Mouse (Mus musculus) adrenal gland, adult 8-10 months (tissue): ENCODE results near the gene Rapgef6. TPM values are rescaled to one million over a fixed set of nuclear protein-coding genes. Genes with fewer than 3 reads are reported as not detected.
"Not testable (repeated sequence)": the region's sequence is repeated elsewhere in the genome, so short reads cannot be mapped to it uniquely, and the experiment has no call there.

Source experiments
- DNase-seq: peaks from one replicate; pipeline ENCODE4 v3.0.0; 2022
- total RNA-seq, 4 experiments: library from RNA; stranded (reverse); gene quantifications; 2 replicates each; pipeline ENCODE4 v1.2.4; 2022

The Rapgef6 gene
- total RNA-seq, 4 experiments from 2014 or later, result 26.5 to 40.6 (median 34.5) TPM

DNA sequence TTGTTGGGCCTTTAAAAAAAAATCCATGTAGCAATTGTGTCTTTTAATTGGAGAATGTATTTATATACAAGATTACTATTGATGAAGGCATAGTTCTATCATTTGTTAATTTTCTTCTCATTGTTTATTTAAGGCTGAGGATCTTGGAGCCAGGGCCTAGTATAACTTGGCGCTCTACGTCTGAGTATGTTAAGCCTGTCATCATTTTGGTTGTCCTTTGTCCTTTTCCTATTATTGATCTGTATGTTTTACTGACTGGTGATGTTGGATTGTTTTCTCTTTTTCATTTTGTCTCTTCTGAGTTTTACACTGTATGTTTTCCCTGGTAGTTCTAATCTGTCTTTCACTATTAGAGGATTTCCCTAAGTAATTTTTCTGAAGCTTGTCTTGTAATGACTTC is 52.1 kb downstream of the Rapgef6 start:
- DNase-seq, result no peak

GRCm38 (mm10) chr11:54592585-54592984 is 69.9 kb downstream of the Rapgef6 start:
- DNase-seq, result no peak

GRCm38 (mm10) chr11:54594049-54594448 is 71.4 kb downstream of the Rapgef6 start:
- no peak for DNase-seq

DNA sequence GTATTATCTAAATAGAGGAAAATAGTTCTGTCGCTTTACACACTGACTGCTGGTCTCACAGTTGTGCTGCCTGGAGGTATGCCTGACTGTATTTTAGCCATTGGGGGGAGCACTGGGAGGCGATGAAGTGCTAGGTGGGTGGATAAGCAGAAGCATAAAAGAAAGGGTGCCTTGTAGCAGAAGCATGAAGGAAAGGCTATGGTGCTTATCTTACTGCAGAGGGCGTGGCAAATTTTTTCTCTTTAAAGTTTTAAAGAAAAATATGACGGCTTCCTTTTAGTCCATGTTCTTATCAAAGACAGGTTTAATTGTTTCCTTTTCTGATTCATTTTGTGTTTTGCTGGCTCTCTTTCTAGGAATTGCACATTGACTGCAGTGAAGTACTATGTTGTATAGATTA is 72.4 kb downstream of the Rapgef6 start:
- no peak for DNase-seq

DNA sequence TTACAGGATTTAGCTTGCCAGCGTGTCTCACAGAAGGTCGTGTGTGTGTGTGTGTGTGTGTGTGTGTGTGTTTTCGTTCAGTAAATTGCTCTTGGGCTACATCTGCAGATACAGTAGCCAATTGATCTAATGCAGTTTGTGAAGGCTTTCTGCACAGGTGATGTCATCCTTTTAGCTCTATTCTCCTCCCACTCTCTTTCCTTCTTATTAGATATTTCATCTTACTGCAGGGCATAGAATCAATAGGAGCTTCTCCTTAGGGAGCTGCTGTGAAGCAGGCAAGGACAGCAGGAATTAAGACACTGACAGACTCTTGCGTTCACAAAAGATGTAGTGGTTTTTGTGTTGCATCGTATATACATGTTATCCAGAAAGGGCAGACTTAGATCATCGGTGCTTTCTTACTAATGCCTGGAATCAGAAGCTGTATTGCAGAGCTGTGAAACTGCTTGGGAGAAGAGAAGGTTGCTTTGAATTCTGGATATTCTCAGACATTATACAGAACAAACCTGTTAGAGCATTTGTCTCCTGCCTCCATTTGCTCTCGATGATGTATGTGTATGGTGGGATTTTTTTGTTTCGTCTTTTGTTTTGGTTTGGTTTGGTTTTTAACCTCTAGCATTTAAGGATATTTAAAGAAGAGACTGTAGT is 73.4 kb downstream of the Rapgef6 start:
- no peak for DNase-seq

DNA sequence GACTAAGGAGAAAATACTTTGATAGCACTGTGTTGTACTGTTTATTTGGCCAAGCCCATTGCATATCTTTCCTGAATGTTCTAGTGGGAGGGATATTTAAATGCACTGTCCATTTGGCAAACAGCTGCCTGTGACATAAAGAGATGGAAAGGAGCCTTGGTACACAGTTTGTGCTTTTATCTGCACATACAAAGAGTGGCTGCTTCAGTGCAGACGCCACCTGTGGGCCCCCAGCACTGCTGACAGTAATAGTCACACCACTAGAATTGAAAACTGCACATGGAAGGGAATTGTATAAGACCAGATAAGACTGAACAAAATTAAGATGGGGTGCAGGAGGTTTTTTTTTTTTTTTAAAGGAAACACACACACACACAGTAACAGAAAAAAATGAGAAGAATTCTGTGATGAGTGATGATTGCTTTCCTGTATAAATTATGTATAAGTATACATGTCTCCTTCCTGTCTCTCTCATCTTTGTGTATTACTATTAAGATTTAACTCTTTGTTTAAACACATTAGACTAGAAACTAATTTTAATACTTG is 75.3 kb downstream of the Rapgef6 start:
- DNase-seq, result no peak

DNA sequence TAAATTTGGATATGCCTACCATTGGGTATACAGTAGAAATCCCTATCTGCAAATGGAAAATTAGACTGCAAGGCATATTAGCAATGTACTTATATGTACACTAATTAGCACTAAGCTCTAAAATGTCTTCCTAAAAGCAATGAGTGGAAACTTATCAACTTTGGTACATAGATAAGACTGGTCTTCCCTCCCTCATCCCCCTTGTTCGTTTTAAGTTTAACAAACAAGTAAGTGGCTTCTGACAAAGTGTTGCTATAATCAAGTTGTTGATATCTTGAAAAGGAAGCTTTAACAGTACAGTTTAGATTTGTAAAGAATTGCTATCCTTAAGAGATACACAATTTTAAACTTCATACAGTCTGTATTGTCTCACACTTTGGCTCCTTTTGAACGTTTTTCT is 78.5 kb downstream of the Rapgef6 start:
- DNase-seq, result no peak

DNA sequence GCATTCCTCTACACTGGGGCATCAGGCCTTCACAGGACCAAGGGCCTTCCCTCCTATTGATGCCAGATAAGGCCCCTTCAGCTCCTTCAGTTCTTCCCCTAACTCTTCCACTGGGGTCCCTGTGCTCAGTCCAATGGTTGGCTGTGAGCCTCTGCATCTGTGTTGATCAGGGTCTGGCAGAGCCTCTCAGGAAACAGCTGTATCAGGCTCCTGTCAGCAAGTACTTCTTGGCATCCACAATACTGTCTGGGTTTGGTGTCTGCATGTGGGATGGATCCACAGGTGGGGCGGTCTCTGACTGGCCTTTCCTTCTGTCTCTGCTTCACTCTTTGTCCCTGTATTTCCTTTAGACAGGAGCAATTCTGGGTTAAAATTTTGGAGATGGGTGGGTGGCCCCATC is 80.1 kb downstream of the Rapgef6 start:
- DNase-seq, result not testable (repeated sequence)

DNA sequence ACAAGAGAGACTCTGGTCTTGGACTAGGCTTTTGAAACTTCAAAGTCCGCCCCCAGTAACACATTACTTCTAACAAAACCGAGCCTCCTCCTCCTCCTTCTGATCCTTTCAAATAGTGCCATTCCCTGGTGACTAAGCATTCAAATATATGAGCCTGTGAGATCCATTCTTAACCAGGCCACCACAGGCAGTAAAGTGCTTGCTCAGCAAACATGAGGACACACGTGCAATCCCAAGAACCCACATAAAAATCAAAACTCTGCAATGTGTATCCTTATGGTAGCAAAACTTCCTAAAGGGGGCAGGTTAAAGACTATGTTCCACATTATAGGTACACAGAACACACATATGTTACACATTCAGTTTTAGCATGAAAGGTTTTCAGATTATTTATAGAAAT is 81.8 kb downstream of the Rapgef6 start:
- no peak for DNase-seq

- DNase-seq, result no peak
These were observed 91.0 kb downstream of the Rapgef6 start for GRCm38 (mm10) chr11:54613628-54614027.

DNA sequence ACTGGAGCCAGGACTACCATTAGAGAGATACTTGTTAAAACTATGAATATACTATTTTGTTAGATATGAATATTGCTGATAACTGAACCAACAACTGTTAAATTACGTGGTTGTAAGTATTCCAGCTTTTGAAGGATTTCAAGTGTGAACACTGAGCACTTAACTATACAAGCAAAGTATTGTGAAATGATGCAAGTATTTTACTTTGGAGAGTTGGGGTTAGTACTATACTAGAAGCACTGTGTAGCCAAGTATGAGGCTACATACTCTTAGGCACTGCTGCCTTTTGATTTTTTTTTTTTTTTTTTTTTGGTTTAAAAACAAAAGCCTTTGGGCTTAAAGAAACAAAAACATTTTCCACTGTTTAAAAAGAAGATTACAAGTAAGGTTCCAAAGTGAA is 91.9 kb downstream of the Rapgef6 start:
- DNase-seq, result no peak

GRCm38 (mm10) chr11:54618841-54619240 is 96.2 kb downstream of the Rapgef6 start:
- no peak for DNase-seq

GRCm38 (mm10) chr11:54621725-54622124 is 99.1 kb downstream of the Rapgef6 start:
- DNase-seq, result no peak

GRCm38 (mm10) chr11:54626905-54627304 is 104.3 kb downstream of the Rapgef6 start:
- no peak for DNase-seq

DNA sequence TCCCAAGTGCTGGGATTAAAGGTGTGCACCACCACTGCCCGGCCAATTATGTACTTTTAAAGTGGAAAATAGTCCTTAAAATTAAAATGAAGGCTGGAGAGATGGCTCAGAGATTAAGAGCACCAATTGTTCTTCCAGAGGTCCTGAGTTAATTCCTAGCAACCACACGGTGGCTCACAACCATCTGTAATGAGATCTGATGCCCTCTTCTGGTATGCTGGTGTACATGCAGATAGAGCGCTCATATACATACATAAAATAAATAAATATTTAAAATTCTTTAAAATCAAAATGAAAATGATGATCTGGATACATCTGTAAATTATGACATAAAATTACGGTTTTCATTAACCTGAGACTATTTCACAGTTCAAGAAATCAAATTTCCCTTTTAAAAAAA is 123.8 kb downstream of the Rapgef6 start:
- DNase-seq, result no peak

GRCm38 (mm10) chr11:54648573-54648972 is 125.9 kb downstream of the Rapgef6 start:
- no peak for DNase-seq

DNA sequence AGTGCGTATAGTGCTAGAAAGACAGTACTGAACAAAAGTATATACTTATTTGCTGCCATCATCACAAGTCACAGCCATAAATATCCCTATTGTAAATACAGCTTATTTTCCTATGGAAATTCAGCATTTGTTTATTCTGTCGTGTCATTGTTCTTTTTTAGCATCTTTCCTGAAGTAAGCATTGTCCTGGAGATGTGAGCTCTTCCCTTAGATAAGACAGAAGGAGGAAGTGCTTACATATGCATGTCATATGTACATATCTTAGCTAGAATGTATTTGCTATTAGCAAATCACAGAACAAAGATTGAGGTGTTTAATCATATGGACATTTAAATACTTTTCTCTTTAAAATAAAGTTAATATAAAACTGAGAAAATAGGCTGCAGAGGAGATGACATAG is 132.8 kb downstream of the Rapgef6 start:
- no peak for DNase-seq

DNA sequence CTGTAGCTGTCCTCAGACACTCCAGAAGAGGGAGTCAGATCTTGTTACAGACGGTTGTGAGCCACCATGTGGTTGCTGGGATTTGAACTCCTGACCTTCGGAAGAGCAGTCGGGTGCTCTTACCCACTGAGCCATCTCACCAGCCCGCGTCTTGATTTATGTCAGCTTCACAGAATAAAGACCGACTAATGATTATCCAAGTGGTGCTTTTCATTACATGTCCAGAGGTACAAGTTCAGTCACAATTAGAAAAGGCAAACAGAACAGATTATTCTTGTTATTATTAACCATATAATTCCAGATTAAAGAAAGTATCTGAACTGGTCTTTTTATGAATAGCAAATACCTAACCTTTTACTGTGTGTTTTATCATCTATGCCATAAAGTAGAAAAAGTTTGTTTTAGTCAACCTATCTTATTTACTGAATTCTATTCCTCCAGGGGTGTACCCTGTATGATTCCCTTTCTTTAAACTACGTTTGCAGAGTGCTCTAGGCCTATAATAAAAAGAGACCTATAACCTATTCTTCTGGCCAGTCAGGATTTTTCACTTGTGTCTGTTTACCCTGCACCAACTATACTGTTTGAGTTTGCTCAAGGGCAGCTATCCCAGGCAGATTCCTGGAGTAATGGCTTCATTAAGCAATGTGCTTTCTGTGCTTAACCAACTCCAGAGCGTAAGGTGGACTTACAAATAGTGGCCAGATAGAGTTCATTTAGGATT is 151.1 kb downstream of the Rapgef6 start:
- DNase-seq, result no peak

- DNase-seq, result no peak
These were observed 153.3 kb downstream of the Rapgef6 start for GRCm38 (mm10) chr11:54675792-54676489.

- no peak for DNase-seq
These were observed 156.5 kb downstream of the Rapgef6 start for GRCm38 (mm10) chr11:54679141-54679540.

DNA sequence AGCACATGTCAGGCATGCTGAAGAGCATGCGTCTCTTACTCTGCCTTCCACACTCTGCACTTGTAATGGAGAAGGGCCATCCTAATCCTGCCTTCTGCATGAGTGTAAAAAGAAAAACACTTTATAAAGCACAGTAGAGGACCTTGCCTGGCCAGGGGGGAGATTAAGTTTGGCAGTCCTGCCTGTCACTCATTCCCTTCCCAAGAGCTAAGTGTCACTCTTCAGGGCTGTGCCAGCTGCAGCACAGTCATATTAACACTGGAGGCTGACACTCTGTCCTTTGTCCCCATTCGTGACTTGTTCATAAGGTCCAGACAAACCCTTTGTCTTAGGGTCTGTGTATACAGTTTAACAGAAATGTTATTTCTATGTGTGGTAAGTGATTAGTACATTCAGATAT is 162.2 kb downstream of the Rapgef6 start:
- no peak for DNase-seq

GRCm38 (mm10) chr11:54690171-54690570 is 167.5 kb downstream of the Rapgef6 start:
- no peak for DNase-seq

GRCm38 (mm10) chr11:54691179-54691578 is 168.5 kb downstream of the Rapgef6 start:
- DNase-seq, result no peak
